Mouse (Mus musculus): ENCODE measurements around the gene Dcaf17. TPM values are rescaled to one million over a fixed set of nuclear protein-coding genes. Genes with fewer than 3 reads are reported as not detected.

Gene Dcaf17
- polyA plus RNA-seq, 1 experiment from 2014 or later = 25.1 TPM

DNA sequence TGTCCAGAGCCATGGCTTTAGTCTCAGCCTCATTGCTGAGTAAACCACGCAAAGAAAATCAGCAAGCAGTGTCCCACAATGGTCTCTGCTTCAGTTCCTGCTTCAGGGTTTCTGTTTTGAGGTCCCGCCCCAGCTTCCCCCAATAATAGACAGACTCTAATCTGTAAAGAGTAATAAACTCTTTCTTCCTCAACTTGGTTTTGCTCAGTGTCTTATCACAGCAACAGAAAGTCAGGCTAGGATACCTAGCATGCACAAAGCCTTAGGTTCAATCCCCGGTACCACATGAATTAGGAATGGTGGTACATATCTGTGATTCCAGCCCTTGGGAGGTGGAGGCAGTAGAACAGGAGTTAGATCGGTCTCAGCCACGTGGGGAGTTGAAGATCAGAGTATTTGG is 79.7 kb downstream of the Dcaf17 start:
- H3K4me3 ChIP-seq (ENCODE audit: low read depth, low read length) = no peak overlapping the region
- 69% methylated on average over 5 of the region's 5 CpGs for WGBS
- H3K27ac ChIP-seq (ENCODE audit: low read length) = no peak overlapping the region
- no peak overlapping the region for H3K9ac ChIP-seq (replicated peaks; ENCODE audit: low read depth)
- ATAC-seq (no peak), DNase-seq (ENCODE audit: low spot score) (no peak)
- H3K36me3 ChIP-seq (ENCODE audit: insufficient read depth, low read length) = no peaks in the 10 kb centered on the region
- H3K27me3 ChIP-seq (replicated peaks; ENCODE audit: insufficient read depth, low read length) = no peaks in the 10 kb centered on the region
- no peak overlapping the region for H3K4me2 ChIP-seq (replicated peaks; ENCODE audit: low read depth, low read length)
- no peak for TF ChIP-seq EP300 (IDR thresholded peaks at IDR 0.05)
- no peak for TF ChIP-seq CTCF (IDR thresholded peaks at IDR 0.05)
- H3K9me3 ChIP-seq (ENCODE audit: low read length) = no peaks in the 10 kb centered on the region
- H3K4me1 ChIP-seq (ENCODE audit: insufficient read depth, low read depth, low read length) = no peaks in the 10 kb centered on the region

DNA sequence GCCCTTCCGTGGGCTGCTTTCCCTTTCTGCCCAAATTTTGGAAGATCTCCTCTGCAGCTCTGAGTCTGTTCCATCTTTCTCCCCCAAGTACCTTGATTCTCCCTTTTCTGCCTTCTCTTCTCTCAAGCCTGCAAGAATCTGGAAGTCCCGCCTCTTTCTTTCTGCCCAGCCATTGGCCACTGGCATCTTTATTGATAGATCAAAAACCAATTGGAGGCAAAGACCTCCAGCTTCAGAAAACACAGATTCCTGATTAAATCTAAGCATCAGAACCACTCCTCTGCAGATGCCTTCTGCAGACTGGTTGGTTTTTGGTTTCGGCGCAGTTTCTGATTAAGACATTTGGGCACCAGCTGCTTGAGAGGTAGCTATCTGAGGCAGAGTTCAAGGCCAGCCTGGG is 85.5 kb downstream of the Dcaf17 start:
- no peaks in the 10 kb centered on the region for H3K9me3 ChIP-seq (ENCODE audit: low read length)
- 0 out of 2 replicates have a peak, but pooled peaks cover 1% of the 10 kb centered on the region for H3K4me1 ChIP-seq (ENCODE audit: insufficient read depth, low read depth, low read length)
- ATAC-seq = no peak
- no peaks in the 10 kb centered on the region for H3K36me3 ChIP-seq (ENCODE audit: insufficient read depth, low read length)
- 80% methylated on average over 4 of the region's 4 CpGs for WGBS
- H3K27ac ChIP-seq (ENCODE audit: low read length) = no peak overlapping the region
- H3K4me2 ChIP-seq (replicated peaks; ENCODE audit: low read depth, low read length) = no peak overlapping the region
- no peak overlapping the region for H3K9ac ChIP-seq (replicated peaks; ENCODE audit: low read depth)
- no peaks in the 10 kb centered on the region for H3K27me3 ChIP-seq (replicated peaks; ENCODE audit: insufficient read depth, low read length)
- no peak for TF ChIP-seq EP300 (IDR thresholded peaks at IDR 0.05)
- H3K4me3 ChIP-seq (ENCODE audit: low read depth, low read length) = no peak overlapping the region
- DNase-seq (ENCODE audit: low spot score) = no peak

DNA sequence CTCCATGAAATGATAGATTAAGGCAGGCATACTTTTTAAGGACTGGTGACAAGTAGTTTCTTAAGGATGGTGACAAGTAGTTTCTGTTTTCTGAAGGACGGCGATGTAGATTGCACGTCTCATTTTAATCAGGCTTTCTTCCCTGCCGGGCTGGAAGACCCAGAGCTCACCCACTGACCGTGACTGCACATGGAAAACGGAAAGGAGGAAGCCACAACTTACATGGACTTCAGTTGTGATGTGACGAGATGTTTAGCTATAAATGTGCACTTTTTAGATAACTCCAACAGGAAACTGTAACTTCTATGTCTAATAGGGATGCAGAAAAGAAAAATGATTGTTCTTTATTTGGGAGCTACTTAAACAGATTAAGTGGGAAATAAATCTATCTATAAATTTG is 87.3 kb downstream of the Dcaf17 start:
- Histone ChIP-seq H3K27ac (ENCODE audit: low read length) (no peak overlapping the region), H3K4me3 (ENCODE audit: low read depth, low read length) (no peak overlapping the region), H3K36me3 (ENCODE audit: insufficient read depth, low read length) (no peaks in the 10 kb centered on the region), H3K27me3 (replicated peaks; ENCODE audit: insufficient read depth, low read length) (no peaks in the 10 kb centered on the region), H3K4me1 (ENCODE audit: insufficient read depth, low read depth, low read length) (0 out of 2 replicates have a peak, but pooled peaks cover 2% of the 10 kb centered on the region), H3K9ac (replicated peaks; ENCODE audit: low read depth) (no peak overlapping the region), H3K9me3 (ENCODE audit: low read length) (no peaks in the 10 kb centered on the region), H3K4me2 (replicated peaks; ENCODE audit: low read depth, low read length) (peak overlapping the region; percentile 33)
- DNase-seq (ENCODE audit: low spot score) (peak; percentile 33), ATAC-seq (0 out of 2 replicates have a peak, but pooled peaks have one; percentile 7)
- TF ChIP-seq EP300 (IDR thresholded peaks at IDR 0.05) (no peak), CTCF (IDR thresholded peaks at IDR 0.05) (no peak)
- WGBS = 12% methylated on average over 7 of the region's 7 CpGs

DNA sequence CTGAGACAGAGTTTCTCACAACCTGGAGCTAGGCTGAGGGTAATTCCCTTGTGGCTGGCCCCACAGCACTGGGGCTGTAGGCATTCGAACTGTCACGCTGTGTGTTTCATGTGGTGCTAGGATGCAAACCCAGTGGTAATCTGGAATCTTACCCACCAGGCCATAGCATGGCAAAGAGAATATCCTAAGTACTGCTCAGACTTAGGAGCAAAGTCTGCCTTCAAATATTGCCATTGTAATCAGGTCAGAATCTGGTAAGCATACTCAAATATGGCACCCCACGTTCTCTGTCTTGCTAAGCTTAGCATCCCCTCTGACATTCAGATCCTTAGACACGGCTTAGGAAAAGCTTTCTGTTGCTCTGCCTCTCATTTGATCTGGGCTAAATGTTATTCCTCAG is 90.7 kb downstream of the Dcaf17 start:
- 70% methylated on average over 4 of the region's 4 CpGs for WGBS
- H3K27ac ChIP-seq (ENCODE audit: low read length) = no peak overlapping the region
- ATAC-seq = peak; percentile 16

DNA sequence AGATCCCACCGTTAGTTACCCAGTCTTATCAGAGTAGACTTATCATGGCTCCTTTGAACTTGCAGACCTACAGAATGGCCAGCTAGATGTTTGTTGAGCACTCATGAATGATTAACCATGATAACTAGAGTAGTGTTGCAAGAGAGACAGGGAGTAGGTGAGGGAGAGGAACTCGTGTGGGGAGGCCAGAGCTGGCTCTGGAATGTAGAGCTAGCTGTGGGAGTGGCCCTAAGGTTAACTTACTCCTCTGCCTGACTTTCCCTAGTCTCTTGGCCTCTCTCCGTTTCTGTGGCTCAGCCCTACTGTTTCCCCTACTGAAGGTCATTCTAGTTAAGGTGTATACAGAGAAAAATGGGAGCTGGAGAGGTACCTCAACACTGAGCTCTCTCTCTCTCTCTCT is 91.1 kb downstream of the Dcaf17 start:
- DNase-seq (ENCODE audit: low spot score) (peak; percentile 95), ATAC-seq (peak; percentile 94)
- no peak overlapping the region for H3K27ac ChIP-seq (ENCODE audit: low read length)

More for the DNA sequence above, 90.7 kb downstream of the Dcaf17 start:
- TF ChIP-seq CTCF (IDR thresholded peaks at IDR 0.05) = no peak
- TF ChIP-seq EP300 (IDR thresholded peaks at IDR 0.05) = no peak
- no peak overlapping the region for H3K4me3 ChIP-seq (ENCODE audit: low read depth, low read length)
- 0 out of 2 replicates have a peak, but pooled peaks cover 2% of the 10 kb centered on the region for H3K4me1 ChIP-seq (ENCODE audit: insufficient read depth, low read depth, low read length)
- no peak for DNase-seq (ENCODE audit: low spot score)
- H3K4me2 ChIP-seq (replicated peaks; ENCODE audit: low read depth, low read length) = no peak overlapping the region
- H3K9ac ChIP-seq (replicated peaks; ENCODE audit: low read depth) = no peak overlapping the region
- no peaks in the 10 kb centered on the region for H3K9me3 ChIP-seq (ENCODE audit: low read length)
- H3K27me3 ChIP-seq (replicated peaks; ENCODE audit: insufficient read depth, low read length) = no peaks in the 10 kb centered on the region
- no peaks in the 10 kb centered on the region for H3K36me3 ChIP-seq (ENCODE audit: insufficient read depth, low read length)

DNA sequence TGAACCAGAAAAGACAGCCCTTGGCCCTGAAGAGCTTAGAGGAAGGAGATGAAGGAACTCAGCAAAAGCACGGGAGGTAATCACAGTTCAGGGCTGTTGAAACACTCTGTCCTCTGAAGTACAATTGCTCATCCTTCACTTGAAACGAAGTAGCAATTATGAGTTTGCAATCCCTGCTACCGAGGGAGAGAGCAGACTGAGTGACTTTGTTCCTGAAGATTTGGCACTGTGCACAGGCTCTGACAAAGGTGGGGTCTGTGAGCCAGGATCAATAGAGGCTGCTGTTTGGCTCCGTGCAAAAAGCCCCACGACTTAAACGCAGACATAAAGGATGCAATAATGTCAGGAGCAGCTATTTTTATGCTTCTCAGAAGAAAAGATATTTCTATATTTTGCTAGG is 92.7 kb downstream of the Dcaf17 start:
- Histone ChIP-seq H3K36me3 (ENCODE audit: insufficient read depth, low read length) (no peaks in the 10 kb centered on the region), H3K4me2 (replicated peaks; ENCODE audit: low read depth, low read length) (no peak overlapping the region), H3K27me3 (replicated peaks; ENCODE audit: insufficient read depth, low read length) (no peaks in the 10 kb centered on the region), H3K4me1 (ENCODE audit: insufficient read depth, low read depth, low read length) (0 out of 2 replicates have a peak, but pooled peaks cover 2% of the 10 kb centered on the region), H3K9me3 (ENCODE audit: low read length) (no peaks in the 10 kb centered on the region), H3K9ac (replicated peaks; ENCODE audit: low read depth) (no peak overlapping the region), H3K27ac (ENCODE audit: low read length) (no peak overlapping the region), H3K4me3 (ENCODE audit: low read depth, low read length) (no peak overlapping the region)
- WGBS = 28% methylated on average over 6 of the region's 6 CpGs
- DNase-seq (ENCODE audit: low spot score) (no peak), ATAC-seq (no peak)
- no peak for TF ChIP-seq CTCF (IDR thresholded peaks at IDR 0.05)
- no peak for TF ChIP-seq EP300 (IDR thresholded peaks at IDR 0.05)

More for the DNA sequence above, 91.1 kb downstream of the Dcaf17 start:
- WGBS = 16% methylated on average over 3 of the region's 3 CpGs
- H3K27me3 ChIP-seq (replicated peaks; ENCODE audit: insufficient read depth, low read length) = no peaks in the 10 kb centered on the region
- 0 out of 2 replicates have a peak, but pooled peaks cover 2% of the 10 kb centered on the region for H3K4me1 ChIP-seq (ENCODE audit: insufficient read depth, low read depth, low read length)
- H3K9ac ChIP-seq (replicated peaks; ENCODE audit: low read depth) = no peak overlapping the region
- H3K4me2 ChIP-seq (replicated peaks; ENCODE audit: low read depth, low read length) = no peak overlapping the region
- no peak overlapping the region for H3K4me3 ChIP-seq (ENCODE audit: low read depth, low read length)
- no peaks in the 10 kb centered on the region for H3K36me3 ChIP-seq (ENCODE audit: insufficient read depth, low read length)
- no peaks in the 10 kb centered on the region for H3K9me3 ChIP-seq (ENCODE audit: low read length)
- no peak for TF ChIP-seq CTCF (IDR thresholded peaks at IDR 0.05)
- TF ChIP-seq EP300 (IDR thresholded peaks at IDR 0.05) = peak; percentile 42; the same call in 1 of the 2 replicates

Other genes starting within 250 kb of the Dcaf17 start
- gene Tlk1, start 229.6 kb upstream of the Dcaf17 start, polyA plus RNA-seq (2015; fragmentation: Nextera tagmentation; extraction: Ambion mirVana) = 23.7 and 27.8 TPM in 2 replicates
- gene Mettl8, start 255 bp downstream of the Dcaf17 start, polyA plus RNA-seq (2015; fragmentation: Nextera tagmentation; extraction: Ambion mirVana) = 8.6 and 8.7 TPM in 2 replicates
- 4.1 and 4.5 TPM in 2 replicates for gene Cybrd1, start 62.6 kb downstream of the Dcaf17 start, polyA plus RNA-seq (2015; fragmentation: Nextera tagmentation; extraction: Ambion mirVana)
- 76.6 and 83.9 TPM in 2 replicates for gene Dync1i2, start 156.4 kb downstream of the Dcaf17 start, polyA plus RNA-seq (2015; fragmentation: Nextera tagmentation; extraction: Ambion mirVana)